Mouse (Mus musculus): ENCODE data around the gene Mmgt2. TPM values are rescaled to one million over a fixed set of nuclear protein-coding genes. Genes with fewer than 3 reads are reported as not detected.
"Not testable (repeated sequence)": the region's sequence is repeated elsewhere in the genome, so short reads cannot be mapped to it uniquely, and the experiment has no call there.

The Mmgt2 gene
- total RNA-seq, 4 experiments from 2014 or later: 39.9 to 60.5 (median 52.3) TPM

- no peak for DNase-seq
Observed at GRCm38 (mm10) chr11:62645732-62646494, 2.6 kb upstream of the Mmgt2 start.

GRCm38 (mm10) chr11:62646495-62646843 is 2.0 kb upstream of the Mmgt2 start:
- no peak for DNase-seq

- no peak for DNase-seq
Observed at GRCm38 (mm10) chr11:62646958-62647515, 1.4 kb upstream of the Mmgt2 start.

GRCm38 (mm10) chr11:62647661-62648590 is 538 bp upstream of the Mmgt2 start, which contains the start of gene Lrrc75a:
Gene Lrrc75a, minus strand, starts transcription at chr11:62648523.
- DNase-seq: no peak

- DNase-seq: not testable (repeated sequence)
Observed at GRCm38 (mm10) chr11:62649803-62650202, 1.3 kb downstream of the Mmgt2 start.

GRCm38 (mm10) chr11:62651563-62651962 is 3.1 kb downstream of the Mmgt2 start:
- no peak for DNase-seq

GRCm38 (mm10) chr11:62652080-62652479 is 3.6 kb downstream of the Mmgt2 start:
- no peak for DNase-seq

- DNase-seq: no peak
Observed at GRCm38 (mm10) chr11:62660885-62661284, 12.4 kb downstream of the Mmgt2 start.

GRCm38 (mm10) chr11:62664250-62664649 is 15.8 kb downstream of the Mmgt2 start:
- no peak for DNase-seq

- DNase-seq: no peak
Observed at GRCm38 (mm10) chr11:62668986-62669385, 20.5 kb downstream of the Mmgt2 start.

GRCm38 (mm10) chr11:62669471-62669870 is 21.0 kb downstream of the Mmgt2 start:
- no peak for DNase-seq

- DNase-seq: no peak
Observed at GRCm38 (mm10) chr11:62670006-62670405, 21.5 kb downstream of the Mmgt2 start.

- peak; percentile 61 for DNase-seq
Observed at GRCm38 (mm10) chr11:62675480-62676289, 27.2 kb downstream of the Mmgt2 start.

- DNase-seq: no peak
Observed at GRCm38 (mm10) chr11:62676290-62676596, 27.8 kb downstream of the Mmgt2 start.

GRCm38 (mm10) chr11:62678778-62679354 is 30.4 kb downstream of the Mmgt2 start:
- no peak for DNase-seq

GRCm38 (mm10) chr11:62679954-62680353 is 31.5 kb downstream of the Mmgt2 start:
- no peak for DNase-seq

- DNase-seq: no peak
Observed at GRCm38 (mm10) chr11:62691592-62691991, 43.1 kb downstream of the Mmgt2 start.

- DNase-seq: no peak
Observed at GRCm38 (mm10) chr11:62693299-62694184, 45.1 kb downstream of the Mmgt2 start.

- no peak for DNase-seq
Observed at GRCm38 (mm10) chr11:62695126-62695525, 46.7 kb downstream of the Mmgt2 start.

GRCm38 (mm10) chr11:62699749-62700148 is 51.3 kb downstream of the Mmgt2 start:
- DNase-seq: no peak

- DNase-seq: no peak
Observed at GRCm38 (mm10) chr11:62701218-62701617, 52.8 kb downstream of the Mmgt2 start.

Measured in adrenal gland, adult 8-10 months (tissue).